Mouse (Mus musculus): ENCODE measurements around the gene Pip4p1.

The Pip4p1 gene

DNA sequence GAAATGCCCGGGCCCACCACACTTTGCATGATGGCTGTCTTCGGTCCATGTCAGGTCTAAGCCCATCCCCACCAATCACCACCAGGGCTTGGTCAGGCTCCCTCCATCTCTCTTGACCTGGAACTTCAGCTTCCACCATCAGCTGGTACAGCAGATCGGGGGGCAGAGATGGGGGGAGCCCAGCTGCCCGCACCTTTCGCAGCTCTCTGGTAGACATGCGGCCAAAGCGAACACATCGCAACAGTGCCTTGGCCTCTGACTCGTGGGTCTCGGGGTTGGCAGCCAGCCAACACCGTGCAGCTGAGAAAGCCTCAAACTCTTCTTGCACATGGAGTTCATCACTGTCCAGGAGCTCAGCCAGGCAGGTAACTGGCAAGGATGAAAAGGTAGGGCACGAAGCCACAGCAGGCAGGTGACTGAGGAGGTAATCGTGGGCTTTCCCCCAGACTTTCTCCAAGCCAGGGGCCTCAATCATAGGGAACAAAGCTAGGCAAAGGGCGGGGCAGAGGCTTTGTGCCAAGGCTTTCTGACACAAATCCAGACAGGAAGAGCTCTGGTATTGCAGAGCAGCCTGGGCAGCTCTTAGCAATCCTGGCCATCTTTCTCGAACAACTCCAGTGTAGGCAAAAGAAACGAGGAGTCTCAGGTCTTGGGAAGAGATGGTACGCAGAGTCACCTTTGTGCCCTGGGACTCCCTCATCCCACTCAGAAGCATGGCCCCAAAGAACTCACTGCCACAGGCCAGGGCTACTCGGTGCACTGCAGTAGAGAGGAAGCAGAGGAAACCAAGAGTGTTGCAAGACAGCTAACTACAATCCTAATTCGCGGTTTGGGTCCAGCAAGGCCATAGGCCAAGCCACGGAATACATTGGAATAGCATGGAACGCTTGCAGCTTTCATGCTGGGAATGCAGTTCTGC, 37.9 kb downstream of the Pip4p1 start:
- no peak for DNase-seq (ENCODE audit: low spot score)

GRCm38 (mm10) chr14:50892091-50892490, 38.6 kb downstream of the Pip4p1 start:
- no peak for DNase-seq (ENCODE audit: low spot score)

GRCm38 (mm10) chr14:50891621-50892020, 39.0 kb downstream of the Pip4p1 start:
- no peak for DNase-seq (ENCODE audit: low spot score)

DNA sequence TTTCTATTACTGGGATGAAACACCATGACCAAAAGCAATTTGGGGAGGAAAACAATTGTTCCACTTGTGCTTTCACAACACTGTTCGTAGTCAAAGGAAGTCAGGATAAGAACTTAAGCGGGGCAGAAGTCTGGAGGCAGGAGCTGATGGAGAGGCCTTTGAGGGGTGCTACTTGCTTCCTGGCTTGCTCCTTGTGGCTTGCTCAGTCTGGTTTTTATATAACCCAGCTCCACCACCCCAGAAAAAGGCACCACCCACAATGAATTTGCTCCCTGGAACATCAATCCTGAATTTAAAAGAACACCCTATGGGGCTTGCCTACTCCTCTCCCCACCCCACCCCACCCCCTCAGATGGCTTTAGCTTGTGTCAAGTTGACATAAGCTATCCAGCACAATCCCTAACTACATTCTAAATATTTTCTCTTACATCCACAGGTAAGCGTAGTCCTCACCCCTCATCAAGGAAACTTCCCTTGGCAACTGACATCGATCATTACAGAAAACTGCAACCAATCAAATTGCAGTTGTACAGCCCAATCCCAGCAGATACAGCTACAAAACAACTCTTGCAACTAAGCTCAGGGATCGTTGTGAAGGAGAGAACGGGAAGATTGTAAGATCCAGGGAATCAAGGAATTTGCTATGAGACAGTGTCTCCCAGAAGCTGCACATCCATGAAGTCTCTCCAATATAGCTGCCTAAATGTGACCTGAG, 54.3 kb downstream of the Pip4p1 start:
- no peak for DNase-seq (ENCODE audit: low spot score)
